Mouse (Mus musculus) lung, postnatal 14 days (tissue): ENCODE measurements around the gene Cpne5.
"Not testable (repeated sequence)": the region's sequence is repeated elsewhere in the genome, so short reads cannot be mapped to it uniquely, and the experiment has no call there.

Experiments
- DNase-seq: peaks from one replicate; pipeline ENCODE4 v3.0.0; 2021

Gene Cpne5

DNA sequence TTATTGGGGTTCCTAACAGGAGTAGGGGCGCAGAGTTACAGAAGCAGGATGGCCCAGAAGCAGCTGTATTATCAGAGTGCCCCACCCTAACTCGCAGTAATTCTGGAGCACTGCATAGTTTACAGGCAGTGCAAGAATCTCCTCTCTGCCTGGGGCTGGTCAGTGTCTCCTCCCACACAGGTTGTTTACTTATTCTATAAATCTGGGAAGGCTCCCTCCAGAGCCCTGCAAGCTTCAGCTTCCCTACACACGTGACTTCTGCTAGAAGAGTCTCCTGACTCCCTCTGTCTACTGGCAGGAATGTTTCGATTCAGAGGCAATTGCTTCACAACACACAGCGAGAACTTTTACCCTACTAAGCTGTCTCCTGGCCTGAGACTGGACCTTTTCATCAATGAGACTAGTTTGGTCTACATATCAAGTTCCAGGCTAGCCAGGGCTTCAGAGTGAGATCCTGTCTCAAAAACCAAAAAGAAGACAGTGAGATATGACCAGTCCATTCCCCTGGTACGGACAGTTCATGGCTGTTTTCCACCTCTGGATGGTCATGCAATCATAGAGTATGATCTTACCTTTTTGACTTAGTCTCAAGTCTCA, 114.3 kb downstream of the Cpne5 start:
- no peak for DNase-seq

DNA sequence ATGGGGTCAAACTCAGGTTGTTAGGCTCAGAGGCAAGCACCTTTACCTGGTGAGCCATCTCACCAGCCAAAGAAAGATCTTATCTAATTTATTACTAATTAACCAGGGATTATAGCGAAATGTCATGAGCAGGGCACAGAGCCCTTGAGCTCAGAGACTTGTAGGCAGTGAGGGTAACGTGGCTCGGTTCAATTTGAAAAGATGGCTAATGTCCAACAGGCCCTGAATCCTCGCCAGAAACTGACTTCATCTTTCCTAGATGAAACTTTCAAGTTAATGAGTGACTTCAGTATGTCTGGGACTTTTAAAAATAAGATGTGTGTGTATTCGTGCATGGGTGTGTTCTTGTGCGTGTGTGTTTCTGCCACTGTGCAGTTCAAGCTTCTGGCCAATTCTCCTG, 115.2 kb downstream of the Cpne5 start:
- DNase-seq, result peak; percentile 52

DNA sequence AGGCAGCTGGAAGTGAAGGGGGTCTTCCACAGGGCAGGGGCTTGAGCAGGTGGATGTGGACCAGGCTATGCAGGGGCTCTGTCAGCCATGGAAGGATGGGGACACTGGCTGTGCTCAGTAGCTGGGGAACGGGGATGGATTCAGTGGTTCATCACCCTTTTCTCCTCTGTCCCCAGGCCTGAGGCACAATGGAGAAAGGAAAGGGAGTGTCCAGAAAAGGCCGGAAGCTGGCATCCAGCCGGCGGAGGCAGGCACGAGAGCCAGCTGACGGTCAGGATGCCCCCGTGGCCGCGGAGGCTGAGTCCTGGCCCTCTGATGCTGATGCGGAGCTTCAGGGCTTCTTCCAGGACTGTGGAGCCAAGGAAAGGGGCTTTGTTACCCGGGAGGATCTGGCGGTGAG, 117.3 kb downstream of the Cpne5 start:
- DNase-seq, result peak; percentile 64

DNA sequence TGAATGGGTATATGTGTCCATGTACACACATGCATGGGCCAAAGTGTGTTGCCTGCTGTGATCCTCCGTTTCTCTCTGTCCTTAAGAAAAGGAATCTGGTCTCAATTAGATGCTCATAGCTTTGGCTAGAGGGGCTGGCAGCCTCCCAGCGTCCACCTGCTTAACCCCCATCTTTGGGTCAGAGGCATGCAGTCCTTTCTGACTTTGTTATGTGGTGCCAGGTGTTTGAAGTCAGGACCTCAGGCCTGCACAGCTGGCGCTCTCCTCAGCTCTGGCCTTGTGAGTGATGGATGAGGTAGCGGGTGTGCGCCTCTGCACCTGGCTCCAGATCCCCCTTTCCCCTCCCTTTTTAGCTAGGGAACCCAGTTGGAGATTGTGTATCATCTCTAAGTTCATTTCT, 119.9 kb downstream of the Cpne5 start:
- no peak for DNase-seq

DNA sequence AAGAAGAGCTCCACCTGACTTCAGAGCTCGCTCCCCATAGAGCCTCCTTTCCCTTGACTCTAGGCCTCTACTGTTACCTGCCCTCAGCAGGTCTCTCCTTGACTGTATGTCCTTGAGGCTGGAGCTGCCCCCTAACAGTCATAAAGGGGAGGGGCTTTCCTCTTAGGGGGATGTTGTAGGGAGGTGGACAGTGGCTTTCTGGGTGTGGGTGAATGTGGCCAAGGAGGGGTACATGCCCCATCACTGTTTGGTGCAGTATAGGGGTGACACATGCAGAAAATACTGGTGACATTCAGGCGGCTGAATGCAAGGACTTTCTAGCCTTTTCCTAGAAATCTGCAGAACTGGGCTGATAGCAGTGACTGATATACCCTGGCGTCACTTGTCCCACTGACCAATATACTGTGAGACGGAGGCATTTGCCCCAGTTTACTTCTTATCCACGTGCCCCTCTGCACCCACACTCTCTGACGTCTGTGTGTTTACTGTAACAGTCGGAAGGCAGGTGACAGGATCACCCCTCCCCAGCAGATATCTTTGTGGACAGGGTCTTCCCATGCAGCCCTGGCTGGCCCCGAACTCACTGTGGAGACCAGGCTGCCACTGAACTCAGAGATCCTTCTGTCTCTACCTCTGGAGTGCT, 120.8 kb downstream of the Cpne5 start:
- no peak for DNase-seq

DNA sequence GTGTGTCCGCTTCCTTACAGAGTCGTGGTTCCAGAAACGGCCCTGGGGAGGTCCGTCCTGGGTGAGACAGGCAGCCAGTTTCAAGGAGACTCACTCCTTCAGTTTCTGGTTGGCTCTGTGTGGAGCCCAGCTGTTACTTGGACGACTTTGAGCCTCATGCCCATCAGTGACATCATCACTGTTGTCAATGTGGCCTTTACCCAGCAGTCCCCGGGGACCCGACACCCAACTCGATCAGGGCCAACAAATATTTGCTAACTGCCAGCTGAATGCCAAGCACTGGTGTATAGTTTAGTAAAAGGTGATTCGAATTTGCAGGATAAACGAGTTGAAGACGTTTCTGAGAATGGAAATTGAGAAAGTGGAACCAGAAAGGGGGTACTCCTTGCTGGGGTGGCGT, 121.9 kb downstream of the Cpne5 start:
- no peak for DNase-seq

DNA sequence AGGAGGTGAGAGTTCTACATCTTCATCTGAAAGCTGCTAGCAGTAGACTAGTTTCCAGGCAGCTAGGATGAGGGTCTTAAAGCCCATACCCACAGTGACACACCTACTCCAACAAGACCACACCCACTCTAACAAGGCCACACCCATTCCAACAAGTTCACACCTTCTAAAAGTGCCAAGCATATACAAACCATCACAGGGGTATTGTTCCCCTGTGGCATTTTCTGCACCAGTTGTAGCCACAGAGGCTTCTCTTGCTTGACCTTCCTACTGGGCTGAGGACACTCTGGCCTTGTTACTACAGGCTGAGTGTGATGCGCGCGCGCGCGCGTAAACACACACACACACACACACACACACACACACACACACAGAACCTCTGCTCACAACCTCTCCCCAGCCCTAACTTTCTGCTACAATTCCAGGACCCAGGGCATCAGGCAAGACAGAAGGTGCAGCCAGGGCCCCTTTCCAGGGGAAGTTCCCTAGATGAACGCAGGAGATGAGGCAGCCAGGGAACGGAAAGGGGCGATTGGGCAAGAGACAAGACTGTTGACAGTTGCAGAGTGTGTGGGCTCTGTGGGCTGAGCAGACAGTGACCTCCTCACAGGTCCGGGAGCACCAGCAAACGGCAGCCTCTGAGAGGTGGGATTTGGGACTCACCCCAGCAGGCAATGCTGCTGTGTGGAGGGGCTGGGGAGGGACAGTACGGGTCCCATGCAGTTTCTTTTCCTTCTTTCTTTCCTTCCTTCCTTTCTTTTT, 124.2 kb downstream of the Cpne5 start, which contains the start of gene Rab44:
Gene Rab44 (plus strand): TSS at position 555 of the 762 bp plus-strand sequence.
- no peak for DNase-seq

DNA sequence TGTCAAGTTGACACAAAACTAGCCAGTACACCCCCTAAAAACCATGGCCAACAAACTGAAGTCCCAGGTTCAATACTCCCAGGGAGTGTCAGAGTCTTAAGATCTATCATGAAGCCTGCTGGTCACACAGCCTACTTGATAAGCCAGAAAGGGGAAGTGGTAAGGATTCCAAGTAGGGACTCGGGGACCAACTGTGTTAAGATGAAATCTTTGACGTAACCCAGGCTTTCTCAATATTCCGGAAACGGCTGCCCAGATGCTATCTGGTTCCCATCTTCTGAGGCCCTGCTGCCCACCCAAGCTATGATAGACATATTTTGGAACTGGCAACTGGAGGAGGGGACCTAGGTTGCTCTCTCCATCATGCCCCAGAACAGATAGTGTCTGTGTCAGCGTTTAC, 126.6 kb downstream of the Cpne5 start:
- DNase-seq, result no peak

DNA sequence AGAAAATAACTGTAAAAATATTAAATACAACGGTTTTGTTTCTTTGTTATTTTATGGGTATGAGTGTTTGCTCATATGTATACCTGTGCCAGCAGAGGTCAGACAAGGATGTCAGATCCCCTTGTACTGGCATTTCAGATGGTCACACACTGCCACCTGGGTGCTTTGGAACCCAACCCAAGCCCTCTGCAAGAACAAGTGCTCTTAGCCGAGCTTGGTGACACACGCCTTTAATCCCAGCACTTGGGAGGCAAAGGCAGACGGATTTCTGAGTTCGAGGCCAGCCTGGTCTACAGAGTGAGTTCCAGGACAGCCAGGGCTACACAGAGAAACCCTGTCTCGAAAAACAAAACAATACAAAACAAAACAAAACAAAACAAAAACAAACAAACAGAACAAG, 127.6 kb downstream of the Cpne5 start:
- not testable (repeated sequence) for DNase-seq
